Mouse (Mus musculus) MEL (cell line): ENCODE measurements around the gene Yipf2. TPM values are rescaled to one million over a fixed set of nuclear protein-coding genes. Genes with fewer than 3 reads are reported as not detected.

ENCODE experiments used
- DNase-seq: peaks from one replicate; pipeline ENCODE4 v3.0.0; 2011; ENCODE audit warnings: low read depth, low spot score
- H3K27ac ChIP-seq: 2 replicates; pipeline ENCODE4 v1.5.1; 2012; ENCODE audit warnings: low read depth, mild to moderate bottlenecking, control low read depth, low read length, moderate library complexity; ENCODE audit not compliant: control insufficient read depth
- H3K27me3 ChIP-seq, 2 experiments: fragments of 150-350 bp in 1 of 2; sonication (generic) in 1 of 2; 2 replicates each; pipeline ENCODE4 v1.6.1; 2012; ENCODE audit warnings: low read length in 2 of 2, mild to moderate bottlenecking in 2 of 2, improper control_type of control experiment in 1 of 2, moderate library complexity in 1 of 2; ENCODE audit not compliant: insufficient read depth in 2 of 2, control insufficient read depth in 1 of 2
- H3K36me3 ChIP-seq, 2 experiments: 2 replicates each; pipeline ENCODE4 v1.6.1; 2012 to 2014; ENCODE audit warnings: low read length in 2 of 2, improper control_type of control experiment in 1 of 2, inconsistent platforms in 1 of 2, mild to moderate bottlenecking in 1 of 2; ENCODE audit not compliant: insufficient read depth in 2 of 2, control insufficient read depth in 1 of 2
- H3K4me1 ChIP-seq, 2 experiments: fragments of 150-350 bp in 1 of 2; sonication (generic) in 1 of 2; 2 replicates each; pipeline ENCODE4 v1.6.1; 2012; ENCODE audit warnings: low read length in 2 of 2, improper control_type of control experiment in 1 of 2, mild to moderate bottlenecking in 1 of 2; ENCODE audit not compliant: insufficient read depth in 2 of 2, control insufficient read depth in 1 of 2
- H3K4me3 ChIP-seq, 2 experiments: fragments of 150-350 bp in 1 of 2; sonication (generic) in 1 of 2; 2 replicates each; pipeline ENCODE4 v1.5.1; 2012; ENCODE audit warnings: low read depth in 2 of 2, low read length in 2 of 2, mild to moderate bottlenecking in 2 of 2, moderate library complexity in 2 of 2, control low read depth in 1 of 2, improper control_type of control experiment in 1 of 2; ENCODE audit not compliant: control insufficient read depth in 1 of 2, insufficient read depth in 1 of 2
- H3K79me2 ChIP-seq: 2 replicates; pipeline ENCODE4 v1.6.1; 2012; ENCODE audit warnings: mild to moderate bottlenecking, low read length, moderate library complexity; ENCODE audit not compliant: control insufficient read depth, poor library complexity, insufficient read depth
- H3K9ac ChIP-seq: 2 replicates; pipeline ENCODE4 v1.6.1; 2012; ENCODE audit warnings: low read depth, mild to moderate bottlenecking, control low read depth, low read length, moderate library complexity; ENCODE audit not compliant: control insufficient read depth, poor library complexity, severe bottlenecking
- H3K9me3 ChIP-seq: fragments of 150-350 bp; sonication (generic); replicated peaks from 2 replicates; pipeline ENCODE4 v1.6.1; 2012; ENCODE audit warnings: mild to moderate bottlenecking, low read length, improper control_type of control experiment, moderate library complexity; ENCODE audit not compliant: insufficient read depth
- CTCF ChIP-seq, 3 experiments: IDR thresholded peaks in 2 of 3; conservative IDR thresholded peaks in 1 of 3; 2 replicates each; pipeline ENCODE4 v1.5.1; 2011 to 2012; ENCODE audit warnings: low read length in 3 of 3, low read depth in 2 of 3, mild to moderate bottlenecking in 2 of 3, improper control_type of control experiment in 1 of 3, inconsistent platforms in 1 of 3, mixed read lengths in 1 of 3, moderate library complexity in 1 of 3; ENCODE audit not compliant: control insufficient read depth in 1 of 3, insufficient read depth in 1 of 3, poor library complexity in 1 of 3, severe bottlenecking in 1 of 3
- E2F4 ChIP-seq: IDR thresholded peaks from 2 replicates; pipeline ENCODE4 v1.6.1; 2011; ENCODE audit warnings: low read depth, low read length, improper control_type of control experiment, borderline replicate concordance
- HCFC1 ChIP-seq: IDR thresholded peaks from 2 replicates; pipeline ENCODE4 v1.6.1; 2012; ENCODE audit warnings: low read depth, mild to moderate bottlenecking, inconsistent platforms, low read length, improper control_type of control experiment, moderate library complexity
- JUND ChIP-seq: IDR thresholded peaks from 2 replicates; pipeline ENCODE4 v1.6.1; 2011; ENCODE audit warnings: low read depth, mild to moderate bottlenecking, improper control_type of control experiment, low read length
- MAX ChIP-seq: IDR thresholded peaks from 2 replicates; pipeline ENCODE4 v1.6.1; 2011; ENCODE audit warnings: low read length, improper control_type of control experiment
- MEF2A ChIP-seq: IDR thresholded peaks from 2 replicates; pipeline ENCODE4 v1.6.1; 2014; ENCODE audit warnings: low read depth, mild to moderate bottlenecking, inconsistent platforms, low read length, improper control_type of control experiment; ENCODE audit not compliant: poor library complexity, insufficient replicate concordance, severe bottlenecking; ENCODE audit errors: extremely low read depth
- MYB ChIP-seq: IDR thresholded peaks from 2 replicates; pipeline ENCODE4 v1.6.1; 2011; ENCODE audit warnings: mild to moderate bottlenecking, low read depth, low read length, improper control_type of control experiment
- MYC ChIP-seq: IDR thresholded peaks from 2 replicates; pipeline ENCODE4 v1.6.1; 2011; ENCODE audit warnings: low read depth, mild to moderate bottlenecking, low read length, improper control_type of control experiment, moderate library complexity
- NELFE ChIP-seq: IDR thresholded peaks from 2 replicates; pipeline ENCODE4 v1.6.1; 2011; ENCODE audit warnings: low read depth, low read length, improper control_type of control experiment
- POLR2A ChIP-seq, 2 experiments: IDR thresholded peaks; 2 replicates each; pipeline ENCODE4 v1.6.1; 2011 to 2012; ENCODE audit warnings: low read length in 2 of 2, mild to moderate bottlenecking in 2 of 2, control low read depth in 1 of 2, improper control_type of control experiment in 1 of 2, low read depth in 1 of 2, moderate library complexity in 1 of 2; ENCODE audit not compliant: control insufficient read depth in 1 of 2, insufficient read depth in 1 of 2, poor library complexity in 1 of 2
- POLR2AphosphoS2 ChIP-seq: IDR thresholded peaks from 2 replicates; pipeline ENCODE4 v1.6.1; 2011; ENCODE audit warnings: low read length, improper control_type of control experiment
- POLR2AphosphoS5 ChIP-seq: IDR thresholded peaks from 2 replicates; pipeline ENCODE4 v1.6.1; 2012; ENCODE audit warnings: low read depth, borderline replicate concordance, mild to moderate bottlenecking, inconsistent platforms, low read length, moderate library complexity, mixed read lengths
- RCOR1 ChIP-seq: IDR thresholded peaks from 2 replicates; pipeline ENCODE4 v1.6.1; 2012; ENCODE audit warnings: low read depth, mild to moderate bottlenecking, inconsistent platforms, low read length, improper control_type of control experiment
- TBP ChIP-seq: IDR thresholded peaks from 2 replicates; pipeline ENCODE4 v1.8.0; 2011; ENCODE audit warnings: low read depth, low read length, improper control_type of control experiment
- TCF12 ChIP-seq: IDR thresholded peaks from 2 replicates; pipeline ENCODE4 v1.6.1; 2014; ENCODE audit warnings: low read depth, mild to moderate bottlenecking, inconsistent platforms, low read length, improper control_type of control experiment, moderate library complexity
- USF1 ChIP-seq: IDR thresholded peaks from 2 replicates; pipeline ENCODE4 v1.6.1; 2014; ENCODE audit warnings: low read depth, mild to moderate bottlenecking, inconsistent platforms, low read length, improper control_type of control experiment, moderate library complexity
- ZKSCAN1 ChIP-seq: IDR thresholded peaks from 2 replicates; pipeline ENCODE4 v1.6.1; 2012; ENCODE audit warnings: low read depth, mild to moderate bottlenecking, inconsistent platforms, low read length, improper control_type of control experiment, moderate library complexity
- polyA plus RNA-seq, 2 experiments: library from polyadenylated mRNA; stranded (reverse) in 1 of 2; unstranded in 1 of 2; fragments of >175 nt in 1 of 2; fragments of >200 nt in 1 of 2; gene quantifications; 2 replicates each; pipeline versions ENCODE4 v1.2.1 to v1.2.4; 2012; ENCODE audit warnings: low replicate concordance in 2 of 2, low read depth in 1 of 2; ENCODE audit not compliant: insufficient read length in 2 of 2, insufficient read depth in 1 of 2, missing spikeins in 1 of 2
- total RNA-seq: library from RNA; depleted of rRNA; stranded (reverse); fragments of 300-350 nt; gene quantifications from 2 replicates; pipeline ENCODE4 v1.2.3, GENCODE M21; 2012

The Yipf2 gene
- total and polyA plus RNA-seq, 3 experiments = 22.8 to 84.9 TPM; not detected in 1

- TF ChIP-seq RCOR1 (no peak), POLR2AphosphoS5 (no peak), TBP (no peak), JUND (no peak), MYB (0 out of 2 replicates have a peak, but pooled peaks have one; percentile 2), POLR2A (IDR thresholded peaks at IDR 0.05; ENCODE audit: control insufficient read depth in 1 of 2, insufficient read depth in 1 of 2, low read depth in 1 of 2, low read length in 2 of 2, poor library complexity in 1 of 2) (0 out of 4 replicates have a peak, but pooled peaks of 1 of the 2 experiments have one; percentile 7), E2F4 (no peak), MEF2A (no peak), USF1 (no peak), NELFE (no peak), POLR2AphosphoS2 (no peak), MAX (no peak), TCF12 (no peak), MYC (no peak), ZKSCAN1 (no peak)
- no peak overlapping the region for H3K4me3 ChIP-seq
- no peaks in the 10 kb centered on the region for H3K27me3 ChIP-seq
- no peak overlapping the region for H3K27ac ChIP-seq
- DNase-seq = no peak
- H3K4me1 ChIP-seq = no peaks in the 10 kb centered on the region
- peaks cover 0 to 84% of the 10 kb centered on the region in 2 experiments; a peak in 2 of 4 replicates for H3K36me3 ChIP-seq
- no peak overlapping the region for H3K9ac ChIP-seq
- H3K9me3 ChIP-seq = no peaks in the 10 kb centered on the region
- peaks cover 20% of the 10 kb centered on the region for H3K79me2 ChIP-seq
These were observed 43.0 kb upstream of the Yipf2 start for GRCm38 (mm10) chr9:21635639-21636038.

DNA sequence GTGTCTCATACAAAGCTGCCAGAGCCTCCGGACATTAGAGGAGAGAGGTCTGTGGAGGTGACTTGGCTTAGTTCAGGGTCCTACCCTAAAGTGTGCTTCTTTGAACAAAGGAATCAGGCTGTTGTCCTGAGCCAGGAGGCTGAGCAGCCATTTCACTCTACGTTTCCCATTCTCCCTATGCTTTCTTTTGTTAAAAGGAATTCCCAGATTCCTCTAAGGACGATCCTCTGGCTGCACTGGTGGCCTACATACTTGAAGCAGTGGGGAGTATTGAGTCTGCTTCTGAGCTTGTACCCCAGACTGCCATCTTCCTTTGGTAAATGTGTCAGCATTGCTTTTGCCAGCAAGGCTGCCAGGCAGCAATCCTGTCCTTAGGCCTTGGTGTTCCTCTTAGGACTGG lies 40.5 kb upstream of the Yipf2 start:
- Histone ChIP-seq H3K4me1 (no peaks in the 10 kb centered on the region), H3K27me3 (no peaks in the 10 kb centered on the region), H3K36me3 (peaks cover 0 to 65% of the 10 kb centered on the region in 2 experiments; a peak in 3 of 4 replicates), H3K4me3 (no peak overlapping the region), H3K79me2 (peaks cover 35% of the 10 kb centered on the region), H3K9me3 (no peaks in the 10 kb centered on the region), H3K9ac (no peak overlapping the region), H3K27ac (no peak overlapping the region)
- TF ChIP-seq POLR2A (IDR thresholded peaks at IDR 0.05; ENCODE audit: control insufficient read depth in 1 of 2, insufficient read depth in 1 of 2, low read depth in 1 of 2, low read length in 2 of 2, poor library complexity in 1 of 2) (no peak; a peak in 1 of 4 replicates), CTCF (IDR thresholded peaks at IDR 0.05 in 2 of 3, conservative IDR thresholded peaks at IDR 0.05 in 1 of 3; ENCODE audit: control insufficient read depth in 1 of 3, insufficient read depth in 1 of 3, low read depth in 2 of 3, low read length in 3 of 3, poor library complexity in 1 of 3, severe bottlenecking in 1 of 3) (no peak), HCFC1 (no peak)
- no peak for DNase-seq
